Mouse (Mus musculus) embryonic fibroblast, embryonic 13.5 days (primary cell): ENCODE data around the gene Mon2.

Experiments
- CTCF ChIP-seq: IDR thresholded peaks from 2 replicates; pipeline ENCODE4 v1.5.1; 2011; ENCODE audit warnings: mild to moderate bottlenecking, control low read depth, low read length, moderate library complexity, borderline replicate concordance; ENCODE audit not compliant: insufficient read depth
- POLR2A ChIP-seq: IDR thresholded peaks from 2 replicates; pipeline ENCODE4 v1.6.1; 2011; ENCODE audit warnings: low read depth, mild to moderate bottlenecking, control low read depth, low read length, moderate library complexity

- TF ChIP-seq CTCF (no peak), POLR2A (no peak)
These were observed 44.5 kb upstream of the Mon2 start for GRCm38 (mm10) chr10:123120666-123121392.
